Mouse (Mus musculus): ENCODE measurements around the gene 2310011J03Rik. TPM values are rescaled to one million over a fixed set of nuclear protein-coding genes. Genes with fewer than 3 reads are reported as not detected.

The 2310011J03Rik gene
- polyA plus RNA-seq, 1 experiment from 2014 or later, result 36.6 TPM

DNA sequence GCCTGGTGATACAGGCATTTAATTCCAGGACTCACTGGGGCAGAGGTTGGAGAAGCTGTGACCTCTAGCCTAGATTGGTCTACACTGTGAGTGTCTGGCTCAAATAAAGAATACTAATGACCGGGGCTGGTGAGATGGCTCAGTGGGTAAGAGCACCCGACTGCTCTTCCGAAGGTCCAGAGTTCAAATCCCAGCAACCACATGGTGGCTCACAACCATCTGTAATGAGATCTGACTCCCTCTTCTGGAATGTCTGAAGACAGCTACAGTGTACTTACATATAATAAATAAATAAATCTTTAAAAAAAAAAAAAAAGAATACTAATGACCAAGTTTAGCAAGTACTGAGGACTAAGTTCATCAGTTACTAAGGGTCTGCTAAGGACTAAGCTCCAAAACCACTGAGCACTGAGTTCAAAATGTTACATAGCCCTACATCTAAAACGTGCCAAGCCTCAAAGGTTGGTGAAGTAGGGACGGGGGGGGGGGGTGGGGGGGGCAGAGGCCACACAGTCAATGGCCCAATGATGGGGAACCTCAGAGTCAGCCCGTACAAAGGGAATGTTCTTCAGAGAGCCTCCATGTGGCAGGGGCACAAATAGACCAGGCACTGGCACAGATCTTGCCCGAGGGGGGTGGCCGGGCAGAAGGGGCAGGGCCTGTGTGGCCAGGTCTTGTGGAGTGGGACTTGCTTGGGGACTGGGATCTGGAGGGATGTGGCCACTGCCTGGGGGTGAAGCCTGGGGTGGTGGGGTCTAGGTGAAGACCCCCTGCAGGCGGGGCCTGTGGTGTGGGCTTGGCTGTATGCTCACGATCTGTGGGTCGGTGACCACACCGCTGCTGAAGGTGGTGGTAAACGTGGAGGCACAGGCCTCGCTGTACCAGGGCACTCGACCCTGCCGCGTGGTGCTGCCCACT lies 4.0 kb upstream of the 2310011J03Rik start:
- Histone ChIP-seq H3K4me2 (peak overlapping the region; percentile 94), H3K27ac (replicated peaks) (no peak overlapping the region), H3K36me3 (no peaks in the 10 kb centered on the region), H3K9ac (peak overlapping the region; percentile 79), H3K4me3 (peak overlapping the region; percentile 65), H3K27me3 (replicated peaks) (peaks cover 45% of the 10 kb centered on the region), H3K4me1 (peaks cover 29% of the 10 kb centered on the region), H3K9me3 (no peaks in the 10 kb centered on the region)
- 77% methylated on average over 17 of the region's 17 CpGs for WGBS
- no peak for ATAC-seq (ENCODE audit: extremely low read depth, insufficient number of reproducible peaks, low FRiP score, low TSS enrichment)

DNA sequence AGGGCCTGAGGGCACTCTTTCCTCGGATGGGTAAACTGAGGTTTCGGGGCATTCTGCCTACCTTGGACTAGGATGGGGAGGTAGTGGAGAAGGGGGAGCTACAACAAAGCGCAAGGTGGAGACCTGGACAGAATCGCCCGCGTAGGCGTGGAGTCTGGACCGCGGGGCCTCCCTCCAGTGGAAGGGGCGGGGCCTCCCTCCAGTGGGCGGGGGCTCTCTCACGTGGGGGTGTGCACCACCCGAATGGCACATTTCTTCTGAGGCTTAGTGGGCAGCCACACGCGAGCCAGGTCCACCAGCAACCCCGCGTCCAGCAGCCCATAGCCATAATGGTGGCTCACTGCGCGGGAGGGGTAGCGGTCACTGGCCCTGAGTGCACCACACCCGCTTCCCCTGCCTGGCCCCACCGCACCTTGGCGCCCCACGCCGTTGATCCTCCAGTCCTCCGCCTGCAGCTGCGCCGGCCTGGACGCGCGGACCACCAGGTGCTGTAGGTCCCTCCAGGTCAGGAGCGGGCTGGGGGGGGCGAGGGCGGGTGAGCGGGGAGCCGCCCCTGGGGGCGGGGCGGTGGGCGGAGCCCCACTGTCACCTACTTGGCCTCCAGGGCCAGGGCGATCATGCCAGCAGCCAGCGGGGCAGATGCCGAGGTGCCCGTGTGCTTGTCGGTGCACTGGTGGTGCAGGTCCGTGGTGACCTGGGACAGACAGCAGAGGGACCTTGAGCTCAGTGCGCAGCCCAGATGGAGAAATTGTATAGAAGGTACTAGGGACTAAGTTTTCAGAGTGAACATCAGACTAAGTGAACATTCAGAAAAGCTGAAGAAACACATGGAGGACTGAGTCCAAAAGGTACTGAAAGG lies 3.2 kb upstream of the 2310011J03Rik start:
- Histone ChIP-seq H3K27ac (replicated peaks) (no peak overlapping the region), H3K4me1 (peaks cover 29% of the 10 kb centered on the region), H3K27me3 (replicated peaks) (peaks cover 45% of the 10 kb centered on the region), H3K36me3 (peaks cover 7% of the 10 kb centered on the region), H3K4me2 (peak overlapping the region; percentile 94), H3K4me3 (peak overlapping the region; percentile 65), H3K9ac (peak overlapping the region; percentile 79), H3K9me3 (no peaks in the 10 kb centered on the region)
- WGBS, result 1% methylated on average over 43 of the region's 46 CpGs
- ATAC-seq (ENCODE audit: extremely low read depth, insufficient number of reproducible peaks, low FRiP score, low TSS enrichment), result peak; percentile 49

DNA sequence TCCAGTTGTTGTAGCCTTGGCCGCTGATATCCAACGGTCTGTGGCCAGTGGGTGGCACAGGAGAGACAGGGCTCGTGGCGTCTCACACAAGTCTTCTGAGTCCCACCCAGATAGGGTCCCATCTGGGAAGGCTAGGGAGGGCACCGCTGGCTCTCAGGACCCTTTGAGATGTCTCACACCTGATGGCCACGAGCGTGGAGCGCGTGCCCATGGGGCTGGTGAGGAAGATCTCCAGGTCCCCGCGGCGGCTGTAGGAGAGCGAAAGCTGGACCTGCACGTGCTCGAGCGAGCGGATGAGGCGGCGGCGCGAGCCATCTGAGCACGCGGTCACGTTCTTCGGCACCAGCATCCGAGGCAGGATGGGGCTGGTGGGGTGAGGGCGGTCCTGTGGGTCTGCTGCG lies 2.5 kb upstream of the 2310011J03Rik start:
- peak overlapping the region; percentile 94 for H3K4me2 ChIP-seq
- no peak for ATAC-seq (ENCODE audit: extremely low read depth, insufficient number of reproducible peaks, low FRiP score, low TSS enrichment)
- no peaks in the 10 kb centered on the region for H3K9me3 ChIP-seq
- H3K4me3 ChIP-seq, result peak overlapping the region; percentile 65
- peaks cover 48% of the 10 kb centered on the region for H3K27me3 ChIP-seq (replicated peaks)
- H3K27ac ChIP-seq (replicated peaks), result no peak overlapping the region; the same call in 1 of the 2 replicates
- H3K9ac ChIP-seq, result peak overlapping the region; percentile 79
- peaks cover 29% of the 10 kb centered on the region for H3K4me1 ChIP-seq
- H3K36me3 ChIP-seq, result peaks cover 14% of the 10 kb centered on the region
- WGBS, result 4% methylated on average over 28 of the region's 28 CpGs

DNA sequence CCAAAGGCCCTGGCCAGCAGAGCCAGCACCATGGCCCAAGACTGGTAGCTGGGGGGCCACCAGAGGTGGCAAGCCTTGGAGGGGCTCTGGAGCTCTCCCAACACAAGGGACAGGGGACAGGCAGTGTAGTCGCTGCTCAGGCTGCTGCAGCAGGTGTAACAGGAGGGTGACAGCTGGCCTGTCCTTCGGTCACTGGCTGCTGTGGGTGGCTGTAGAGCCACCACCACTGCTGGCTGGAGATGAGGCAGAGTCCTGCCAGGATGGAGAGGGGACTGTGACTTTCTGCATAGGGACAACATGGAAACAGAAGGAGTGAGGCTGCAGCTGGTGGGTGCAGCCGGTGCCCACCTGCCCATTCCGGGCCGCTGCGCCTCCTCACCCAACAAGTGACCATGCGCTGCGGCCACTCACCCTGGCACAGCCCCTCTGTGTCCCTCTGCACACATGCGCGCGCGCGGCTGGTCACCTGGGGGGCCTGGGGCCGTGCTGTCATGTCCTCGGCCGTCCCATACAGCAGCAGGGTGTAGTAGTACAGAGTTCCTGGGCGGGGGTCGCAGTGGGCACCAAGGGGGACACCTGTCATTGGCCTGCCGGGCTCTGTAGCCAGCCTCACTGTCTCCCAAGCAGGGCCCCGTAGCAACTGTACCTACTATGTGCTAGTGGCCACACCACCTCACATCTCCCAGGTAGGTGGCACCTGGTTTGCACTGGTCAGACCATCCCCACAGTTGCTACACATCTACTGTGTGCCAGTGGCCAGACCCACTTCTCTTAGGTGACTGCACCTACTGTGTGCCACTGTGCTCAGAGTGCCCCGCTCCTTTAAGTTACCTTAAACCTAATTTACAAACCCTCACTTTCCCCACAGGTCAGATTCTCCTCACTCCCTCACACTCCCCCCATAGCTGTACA lies 1.6 kb upstream of the 2310011J03Rik start:
- Histone ChIP-seq H3K27me3 (replicated peaks) (peaks cover 48% of the 10 kb centered on the region), H3K9ac (no peak overlapping the region), H3K4me1 (peaks cover 38% of the 10 kb centered on the region), H3K9me3 (no peaks in the 10 kb centered on the region), H3K27ac (replicated peaks) (no peak overlapping the region), H3K36me3 (peaks cover 20% of the 10 kb centered on the region), H3K4me2 (peak overlapping the region; percentile 94), H3K4me3 (peak overlapping the region; percentile 65; the same call in 1 of the 2 replicates)
- ATAC-seq (ENCODE audit: extremely low read depth, insufficient number of reproducible peaks, low FRiP score, low TSS enrichment), result no peak
- WGBS, result 87% methylated on average over 21 of the region's 21 CpGs

DNA sequence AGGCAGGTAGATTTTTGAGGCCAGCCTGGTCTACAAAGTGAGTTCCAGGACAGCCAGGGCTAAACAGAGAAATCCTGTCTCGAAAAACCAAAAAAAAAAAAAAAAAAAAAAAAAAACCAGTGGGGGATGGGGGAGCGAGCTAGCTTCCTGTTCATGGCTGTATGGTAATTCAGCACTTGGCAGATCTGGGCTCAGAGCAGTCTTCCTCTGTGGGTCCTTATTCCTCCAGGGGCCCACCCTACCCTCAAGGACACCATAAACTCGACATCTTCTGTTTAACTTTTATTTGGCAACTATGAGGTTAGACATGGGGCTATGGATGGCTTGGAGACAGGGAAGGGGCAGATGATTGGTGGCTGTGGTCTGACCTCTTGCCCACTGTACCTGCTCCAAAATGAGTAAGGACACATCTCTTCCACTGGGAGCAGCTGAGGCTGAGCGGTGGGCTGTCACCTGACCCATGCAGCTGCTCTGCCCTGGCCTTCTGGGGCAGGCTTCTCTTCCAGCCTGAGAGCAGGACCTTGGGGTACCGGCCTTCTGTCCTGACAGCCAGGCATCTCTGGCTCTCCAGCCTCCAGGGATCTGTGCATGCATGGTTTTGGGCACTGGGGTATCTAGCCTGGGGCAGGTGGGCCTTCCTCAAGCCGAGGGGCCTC lies 805 bp upstream of the 2310011J03Rik start:
- peaks cover 46% of the 10 kb centered on the region for H3K4me1 ChIP-seq
- ATAC-seq (ENCODE audit: extremely low read depth, insufficient number of reproducible peaks, low FRiP score, low TSS enrichment), result no peak
- no peak overlapping the region for H3K9ac ChIP-seq
- peaks cover 20% of the 10 kb centered on the region for H3K36me3 ChIP-seq
- 68% methylated on average over 6 of the region's 6 CpGs for WGBS
- H3K27ac ChIP-seq (replicated peaks), result no peak overlapping the region
- H3K9me3 ChIP-seq, result no peaks in the 10 kb centered on the region
- H3K4me2 ChIP-seq, result peak overlapping the region; percentile 93; the same call in 1 of the 2 replicates
- no peak overlapping the region for H3K4me3 ChIP-seq
- peaks cover 52% of the 10 kb centered on the region for H3K27me3 ChIP-seq (replicated peaks)

DNA sequence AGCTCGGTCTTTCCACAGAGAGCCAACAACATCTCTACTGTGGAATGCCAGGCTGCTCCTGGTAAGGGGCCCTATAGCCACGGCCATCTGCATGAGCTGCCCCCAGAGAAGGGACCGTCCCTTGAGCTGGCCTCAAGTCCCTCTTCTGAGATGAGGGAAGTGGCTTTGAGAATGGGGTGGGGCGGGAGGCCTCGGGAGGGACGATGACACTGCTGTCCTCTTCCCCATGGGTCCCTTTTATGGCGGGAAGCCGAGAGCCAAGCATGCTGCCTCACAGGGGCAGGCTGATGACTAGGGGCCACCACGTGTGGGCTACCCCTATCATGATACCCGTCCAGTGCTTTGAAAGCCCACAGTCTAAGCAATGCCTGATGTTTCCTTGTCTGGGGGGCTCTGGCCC lies 3.3 kb downstream of the 2310011J03Rik start:
- peaks cover 20% of the 10 kb centered on the region for H3K36me3 ChIP-seq
- peaks cover 66% of the 10 kb centered on the region for H3K27me3 ChIP-seq (replicated peaks)
- no peaks in the 10 kb centered on the region for H3K9me3 ChIP-seq
- peaks cover 62% of the 10 kb centered on the region for H3K4me1 ChIP-seq
- no peak overlapping the region for H3K4me3 ChIP-seq
- peak overlapping the region; percentile 33 for H3K4me2 ChIP-seq
- no peak for ATAC-seq (ENCODE audit: extremely low read depth, insufficient number of reproducible peaks, low FRiP score, low TSS enrichment)
- 52% methylated on average over 10 of the region's 10 CpGs for WGBS
- peak overlapping the region; percentile 51 for H3K9ac ChIP-seq
- peak overlapping the region; percentile 10; the same call in 1 of the 2 replicates for H3K27ac ChIP-seq (replicated peaks)

DNA sequence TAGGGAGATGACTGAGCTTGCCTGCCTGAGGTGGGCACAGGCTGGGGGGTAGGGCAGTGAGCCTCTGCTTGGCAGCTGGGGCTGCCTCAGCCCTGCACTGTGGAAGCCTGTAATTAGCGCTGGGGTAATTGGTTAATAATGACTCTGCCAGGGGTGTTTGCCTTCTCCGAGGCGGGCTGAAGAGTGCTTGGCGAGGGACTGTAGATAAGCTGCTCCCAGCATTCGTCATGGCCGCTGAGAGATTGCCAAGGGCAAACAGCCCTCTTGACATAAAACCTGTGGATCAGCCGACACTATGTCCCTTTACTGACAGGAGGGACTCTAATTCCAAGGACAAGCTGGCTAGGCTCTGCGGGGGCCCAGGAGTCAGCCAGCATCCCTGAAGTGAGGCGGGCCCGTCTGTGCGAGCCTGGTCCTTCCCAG lies 4.0 kb downstream of the 2310011J03Rik start:
- WGBS, result 13% methylated on average over 11 of the region's 11 CpGs
- H3K4me3 ChIP-seq, result no peak overlapping the region
- peaks cover 71% of the 10 kb centered on the region for H3K27me3 ChIP-seq (replicated peaks)
- H3K4me1 ChIP-seq, result peaks cover 62% of the 10 kb centered on the region
- H3K36me3 ChIP-seq, result peaks cover 20% of the 10 kb centered on the region
- H3K9me3 ChIP-seq, result no peaks in the 10 kb centered on the region
- H3K27ac ChIP-seq (replicated peaks), result peak overlapping the region; percentile 10
- ATAC-seq (ENCODE audit: extremely low read depth, insufficient number of reproducible peaks, low FRiP score, low TSS enrichment), result no peak
- H3K4me2 ChIP-seq, result peak overlapping the region; percentile 33
- H3K9ac ChIP-seq, result peak overlapping the region; percentile 51

DNA sequence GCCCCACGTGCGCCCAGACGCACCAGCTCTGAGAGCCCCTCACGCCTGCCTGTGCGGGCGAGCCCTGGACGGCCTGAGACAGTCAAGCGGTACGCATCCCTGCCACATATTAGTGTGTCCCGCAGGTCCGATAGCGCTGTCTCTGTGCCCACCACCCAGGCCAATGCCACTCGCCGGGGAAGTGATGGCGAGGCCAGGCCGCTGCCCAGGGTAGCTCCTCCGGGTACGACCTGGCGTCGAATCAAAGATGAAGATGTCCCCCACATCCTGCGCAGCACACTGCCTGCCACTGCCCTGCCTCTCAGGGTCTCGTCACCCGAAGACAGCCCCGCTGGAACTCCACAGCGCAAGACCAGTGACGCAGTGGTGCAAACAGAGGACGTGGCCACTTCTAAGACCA lies 5.0 kb downstream of the 2310011J03Rik start:
- peaks cover 20% of the 10 kb centered on the region for H3K36me3 ChIP-seq
- no peak for ATAC-seq (ENCODE audit: extremely low read depth, insufficient number of reproducible peaks, low FRiP score, low TSS enrichment)
- H3K4me3 ChIP-seq, result 0 out of 2 replicates have a peak overlapping the region, but pooled peaks have one; percentile 6
- peaks cover 59% of the 10 kb centered on the region for H3K4me1 ChIP-seq
- H3K9ac ChIP-seq, result peak overlapping the region; percentile 51
- H3K9me3 ChIP-seq, result no peaks in the 10 kb centered on the region
- no peak overlapping the region for H3K4me2 ChIP-seq
- H3K27me3 ChIP-seq (replicated peaks), result peaks cover 81% of the 10 kb centered on the region
- no peak overlapping the region for H3K27ac ChIP-seq (replicated peaks)
- WGBS, result 37% methylated on average over 27 of the region's 27 CpGs

DNA sequence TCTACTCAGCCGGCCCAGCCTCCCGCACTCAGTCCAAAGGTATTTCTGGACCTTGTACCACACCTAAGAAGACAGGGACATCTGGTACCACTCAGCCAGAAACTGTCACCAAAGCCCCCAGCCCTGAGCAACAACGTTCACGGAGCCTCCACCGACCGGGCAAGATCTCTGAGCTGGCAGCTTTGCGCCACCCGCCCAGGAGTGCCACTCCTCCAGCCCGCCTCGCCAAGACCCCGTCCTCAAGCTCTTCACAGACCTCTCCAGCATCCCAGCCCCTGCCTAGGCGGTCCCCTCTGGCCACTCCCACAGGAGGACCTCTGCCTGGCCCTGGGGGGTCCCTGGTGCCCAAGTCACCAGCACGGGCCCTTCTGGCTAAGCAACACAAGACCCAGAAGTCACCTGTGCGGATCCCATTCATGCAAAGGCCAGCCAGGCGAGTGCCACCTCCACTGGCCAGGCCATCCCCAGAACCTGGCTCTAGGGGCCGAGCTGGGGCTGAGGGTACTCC lies 5.8 kb downstream of the 2310011J03Rik start:
- H3K4me3 ChIP-seq, result peak overlapping the region; percentile 18; the same call in 1 of the 2 replicates
- H3K9ac ChIP-seq, result peak overlapping the region; percentile 59

More for the DNA sequence above, 5.8 kb downstream of the 2310011J03Rik start:
- WGBS, result 37% methylated on average over 16 of the region's 16 CpGs
- Histone ChIP-seq H3K27ac (replicated peaks) (no peak overlapping the region), H3K4me2 (no peak overlapping the region), H3K4me1 (peaks cover 56% of the 10 kb centered on the region), H3K36me3 (peaks cover 20% of the 10 kb centered on the region), H3K27me3 (replicated peaks) (peaks cover 89% of the 10 kb centered on the region), H3K9me3 (no peaks in the 10 kb centered on the region)
- no peak for ATAC-seq (ENCODE audit: extremely low read depth, insufficient number of reproducible peaks, low FRiP score, low TSS enrichment)

Measured in heart, embryonic 13.5 days (tissue).